Mouse (Mus musculus) neural tube, embryonic 11.5 days (tissue): Measurements from ENCODE around the gene Lilra5. TPM values are rescaled to one million over a fixed set of nuclear protein-coding genes. Genes with fewer than 3 reads are reported as not detected.
"Not testable (repeated sequence)": the region's sequence is repeated elsewhere in the genome, so short reads cannot be mapped to it uniquely, and the experiment has no call there.

Experiments
- ATAC-seq: fragments of 200-750 bp; cut with Nextera tagmentation; 2 replicates; pipeline ENCODE4 v1.8.0; 2017; ENCODE audit warnings: moderate number of reproducible peaks, mild to moderate bottlenecking, moderate TSS enrichment, moderate library complexity; ENCODE audit not compliant: insufficient read depth, low FRiP score, low TSS enrichment
- DNase-seq: peaks from one replicate; pipeline ENCODE4 v3.0.0-alpha.2; 2015; ENCODE audit warnings: low spot score
- H3K27ac ChIP-seq: fragments of 300-500 bp; sonication (generic); 2 replicates; pipeline ENCODE4 v1.5.1; 2014; ENCODE audit warnings: low read depth, mild to moderate bottlenecking, low read length
- H3K27me3 ChIP-seq: fragments of 300-500 bp; sonication (generic); 2 replicates; pipeline ENCODE4 v1.6.1; 2014; ENCODE audit warnings: mild to moderate bottlenecking, low read length, mixed read lengths; ENCODE audit not compliant: control insufficient read depth, insufficient read depth
- H3K36me3 ChIP-seq: fragments of 300-500 bp; sonication (generic); 2 replicates; pipeline ENCODE4 v1.6.1; 2014; ENCODE audit warnings: mild to moderate bottlenecking, low read length, moderate library complexity, mixed read lengths; ENCODE audit not compliant: control insufficient read depth, insufficient read depth
- H3K4me1 ChIP-seq: fragments of 300-500 bp; sonication (generic); 2 replicates; pipeline ENCODE4 v1.6.1; 2014; ENCODE audit warnings: low read length, mixed read lengths; ENCODE audit not compliant: control insufficient read depth, insufficient read depth
- H3K4me2 ChIP-seq: fragments of 300-500 bp; sonication (generic); 2 replicates; pipeline ENCODE4 v1.6.1; 2014; ENCODE audit warnings: low read depth, mild to moderate bottlenecking, moderate library complexity
- H3K4me3 ChIP-seq: fragments of 300-500 bp; sonication (generic); 2 replicates; pipeline ENCODE4 v1.5.1; 2014; ENCODE audit warnings: low read depth, low read length
- H3K9ac ChIP-seq: fragments of 300-500 bp; sonication (generic); 2 replicates; pipeline ENCODE4 v1.6.1; 2014; ENCODE audit warnings: mild to moderate bottlenecking, low read length
- H3K9me3 ChIP-seq: fragments of 300-500 bp; sonication (generic); 2 replicates; pipeline ENCODE4 v1.6.1; 2016; ENCODE audit warnings: low read length; ENCODE audit not compliant: control insufficient read depth
- WGBS: fragments of 180-500 bp; shearing (Covaris S2); extraction: QIAGEN DNeasy Blood & Tissue Kit; methylation state at CpG from one replicate; pipeline ENCODE4 v1.1.7; 2014; 5-methylcytosine and 5-hydroxymethylcytosine counted together
- polyA plus RNA-seq: library from polyadenylated mRNA; unstranded; fragments of >200 nt; fragmentation: Nextera tagmentation; extraction: Ambion mirVana; gene quantifications from 2 replicates; pipeline ENCODE4 v1.2.1, GENCODE M21; 2014

Gene Lilra5
- polyA plus RNA-seq, 1 experiment from 2014 or later = not detected

GRCm38 (mm10) chr7:4256060-4256459, 18.5 kb downstream of the Lilra5 start:
- not testable (repeated sequence) for H3K4me1 ChIP-seq, H3K27ac ChIP-seq, H3K4me2 ChIP-seq, H3K9me3 ChIP-seq, ATAC-seq, H3K27me3 ChIP-seq, DNase-seq, H3K36me3 ChIP-seq, H3K9ac ChIP-seq, H3K4me3 ChIP-seq
- no CpG with 5 or more reads among the region's 1 CpGs for WGBS

- not testable (repeated sequence) for H3K27ac ChIP-seq, H3K4me3 ChIP-seq, DNase-seq, H3K27me3 ChIP-seq, H3K36me3 ChIP-seq, ATAC-seq, H3K4me1 ChIP-seq, H3K9me3 ChIP-seq, H3K4me2 ChIP-seq, H3K9ac ChIP-seq
- 98% methylated on average over 1 of the region's 1 CpGs for WGBS
These were observed 23.0 kb downstream of the Lilra5 start for GRCm38 (mm10) chr7:4260521-4260920.

- H3K9ac ChIP-seq = not testable (repeated sequence)
- 72% methylated on average over 1 of the region's 1 CpGs for WGBS
These were observed 34.6 kb downstream of the Lilra5 start for GRCm38 (mm10) chr7:4272106-4272505.

GRCm38 (mm10) chr7:4273874-4274273, 36.3 kb downstream of the Lilra5 start:
- not testable (repeated sequence) for H3K4me3 ChIP-seq, H3K4me1 ChIP-seq, DNase-seq, ATAC-seq, H3K9me3 ChIP-seq, H3K36me3 ChIP-seq, H3K27ac ChIP-seq, H3K9ac ChIP-seq, H3K27me3 ChIP-seq, H3K4me2 ChIP-seq
- 63% methylated on average over 2 of the region's 2 CpGs for WGBS

More at GRCm38 (mm10) chr7:4272106-4272505, 34.6 kb downstream of the Lilra5 start:
- not testable (repeated sequence) for H3K9me3 ChIP-seq, H3K4me1 ChIP-seq, H3K27me3 ChIP-seq, H3K27ac ChIP-seq, H3K4me3 ChIP-seq, ATAC-seq, H3K36me3 ChIP-seq, H3K4me2 ChIP-seq, DNase-seq

- not testable (repeated sequence) for H3K27ac ChIP-seq, H3K4me3 ChIP-seq, H3K27me3 ChIP-seq, H3K4me2 ChIP-seq, DNase-seq, H3K36me3 ChIP-seq, H3K9ac ChIP-seq, ATAC-seq, H3K9me3 ChIP-seq, H3K4me1 ChIP-seq
- WGBS = 91% methylated on average over 10 of the region's 10 CpGs
These were observed 37.9 kb downstream of the Lilra5 start for GRCm38 (mm10) chr7:4275500-4275899.

- WGBS = 79% methylated on average over 5 of the region's 5 CpGs
- no peak overlapping the region for H3K9ac ChIP-seq
- no peak overlapping the region for H3K4me2 ChIP-seq
- H3K27ac ChIP-seq = no peak overlapping the region
- no peaks in the 10 kb centered on the region for H3K4me1 ChIP-seq
- DNase-seq (no peak), ATAC-seq (no peak)
- H3K9me3 ChIP-seq = no peaks in the 10 kb centered on the region; the same call in 1 of the 2 replicates
- no peaks in the 10 kb centered on the region for H3K27me3 ChIP-seq
- H3K36me3 ChIP-seq = no peaks in the 10 kb centered on the region
- H3K4me3 ChIP-seq = no peak overlapping the region
These were observed 55.1 kb downstream of the Lilra5 start for GRCm38 (mm10) chr7:4292638-4293037.

Other genes with a start within 250 kb of the Lilra5 start
- gene Lair1, start 174.6 kb upstream of the Lilra5 start, polyA plus RNA-seq = 0.89 and 1.2 TPM in 2 replicates
- 46.1 and 48.8 TPM in 2 replicates for gene Ttyh1, start 118.3 kb upstream of the Lilra5 start, polyA plus RNA-seq
- gene Leng8, start 100.7 kb upstream of the Lilra5 start, polyA plus RNA-seq = 50.3 and 58.0 TPM in 2 replicates
- gene Leng9, start 87.4 kb upstream of the Lilra5 start, polyA plus RNA-seq = 1.5 and 2.2 TPM in 2 replicates
- gene Cdc42ep5, start 72.9 kb upstream of the Lilra5 start, polyA plus RNA-seq = 18.7 and 19.8 TPM in 2 replicates
- not detected in 2 replicates for gene Ncr1, start 100.0 kb downstream of the Lilra5 start, polyA plus RNA-seq
- gene Gp6, start 160.0 kb downstream of the Lilra5 start, polyA plus RNA-seq = 0.93 and 0.97 TPM in 2 replicates
- 32.2 and 32.6 TPM in 2 replicates for gene Rdh13, start 207.9 kb downstream of the Lilra5 start, polyA plus RNA-seq
- gene Eps8l1, start 222.9 kb downstream of the Lilra5 start, polyA plus RNA-seq = 4.6 and 4.7 TPM in 2 replicates